Mouse (Mus musculus) thymus, postnatal 0 days (tissue): ENCODE data around the gene Fam166b. TPM values are rescaled to one million over a fixed set of nuclear protein-coding genes. Genes with fewer than 3 reads are reported as not detected.

ENCODE experiments used
- DNase-seq: peaks from one replicate; pipeline ENCODE4 v3.0.0-alpha.2; 2015; ENCODE audit warnings: low spot score
- polyA plus RNA-seq: library from polyadenylated mRNA; unstranded; fragments of >200 nt; fragmentation: Nextera tagmentation; extraction: Ambion mirVana; gene quantifications from 2 replicates; pipeline ENCODE4 v1.2.1, GENCODE M21; 2015

The Fam166b gene
- polyA plus RNA-seq, 1 experiment from 2014 or later = 0.14 TPM

DNA sequence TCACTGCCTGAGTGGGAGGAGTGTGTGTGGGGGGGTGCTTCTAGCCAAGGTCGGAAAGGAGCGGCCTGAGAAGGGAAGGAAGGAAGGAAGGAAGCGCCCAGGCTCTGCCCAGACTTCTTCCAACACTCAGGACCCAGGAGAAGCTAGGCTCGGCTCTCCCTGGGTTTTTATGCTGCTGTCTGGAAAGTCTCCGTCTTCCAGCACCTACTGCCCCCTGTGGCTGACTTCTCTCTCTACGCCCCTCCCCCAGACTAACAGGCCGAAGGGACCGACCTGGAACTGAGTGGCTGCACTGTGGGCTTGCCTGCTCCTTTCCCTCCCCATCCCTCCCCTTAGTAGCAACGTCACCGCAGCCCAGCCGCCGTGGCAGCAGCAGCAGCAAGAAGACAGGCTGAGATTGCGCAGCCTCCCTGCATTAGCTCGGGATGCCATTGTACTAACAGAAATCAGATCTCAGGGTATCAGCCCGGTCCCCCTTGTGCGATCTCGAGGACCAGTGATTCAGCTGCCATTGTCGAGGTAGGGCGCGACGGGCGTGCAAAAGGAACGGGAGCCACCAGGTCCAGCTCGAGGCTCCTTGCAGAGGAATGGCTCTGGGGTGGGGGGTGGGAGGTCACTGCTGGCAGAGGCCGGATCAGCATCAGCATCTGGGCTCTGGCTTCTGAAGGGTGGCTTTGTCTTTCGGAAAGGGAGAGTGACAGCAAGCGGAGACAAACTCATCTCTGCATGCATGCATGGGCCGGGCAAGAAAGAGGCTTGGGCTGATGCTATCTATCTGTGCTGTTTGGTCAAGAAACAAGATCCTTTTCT is 22.6 kb downstream of the Fam166b start:
- no peak for DNase-seq

DNA sequence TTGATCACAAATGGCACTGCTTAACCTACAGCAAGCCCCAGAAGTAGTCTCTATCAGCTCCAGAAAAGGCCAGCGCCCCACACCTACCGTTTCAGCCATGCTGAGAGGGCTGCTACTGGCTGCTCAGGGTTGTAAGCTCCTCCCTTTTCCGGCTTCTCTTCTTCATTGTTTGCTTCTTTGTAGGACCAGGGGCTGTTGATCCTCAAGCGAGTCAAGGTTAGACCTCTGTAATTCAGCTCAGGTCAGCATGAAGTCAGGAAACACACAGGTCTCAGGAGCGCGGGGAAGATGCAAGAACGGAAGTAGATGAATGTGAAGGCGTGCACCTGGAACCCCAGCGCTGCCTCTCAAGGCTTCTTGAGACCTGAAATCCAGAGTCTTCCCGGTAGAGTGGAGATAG is 24.2 kb downstream of the Fam166b start:
- DNase-seq = no peak

DNA sequence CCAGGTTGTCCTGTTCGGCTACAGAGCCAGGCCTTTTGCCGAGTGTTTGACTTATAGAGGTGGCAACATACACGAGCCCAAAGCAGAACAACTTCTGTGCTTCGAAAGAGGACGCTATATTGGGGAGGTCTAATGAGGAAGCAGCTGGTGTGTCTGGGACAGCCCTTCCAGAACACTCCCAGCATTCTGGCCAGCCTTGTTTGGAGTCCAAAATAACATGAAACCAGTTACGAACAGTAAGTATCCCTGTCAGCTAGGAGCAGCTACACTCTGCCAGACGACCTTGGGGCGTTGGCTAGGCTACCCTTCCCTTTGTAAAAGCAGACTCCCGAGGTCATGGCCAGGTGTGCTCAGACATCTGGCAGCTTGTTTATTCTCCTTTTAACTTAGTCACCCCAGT is 26.7 kb downstream of the Fam166b start:
- DNase-seq = no peak

DNA sequence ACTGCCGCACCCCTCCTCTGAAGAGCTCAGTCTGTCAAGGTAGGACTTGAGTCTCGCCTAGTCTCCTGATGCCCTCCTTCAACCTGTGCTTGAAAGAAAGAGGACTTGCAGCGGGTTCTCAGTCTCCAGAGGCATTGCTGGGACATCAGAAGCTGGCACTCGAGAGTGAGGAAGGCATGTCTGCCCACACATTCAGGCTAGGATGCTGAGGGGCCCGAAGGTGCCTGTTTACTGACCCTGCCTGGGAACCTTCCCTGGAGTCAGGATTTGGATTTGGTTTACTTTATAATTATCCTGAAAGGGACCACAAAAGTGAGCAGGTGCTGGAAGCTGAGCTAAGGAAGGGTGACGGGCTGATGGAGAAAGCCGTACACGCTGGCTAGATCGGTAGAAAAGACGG is 27.4 kb downstream of the Fam166b start:
- no peak for DNase-seq

DNA sequence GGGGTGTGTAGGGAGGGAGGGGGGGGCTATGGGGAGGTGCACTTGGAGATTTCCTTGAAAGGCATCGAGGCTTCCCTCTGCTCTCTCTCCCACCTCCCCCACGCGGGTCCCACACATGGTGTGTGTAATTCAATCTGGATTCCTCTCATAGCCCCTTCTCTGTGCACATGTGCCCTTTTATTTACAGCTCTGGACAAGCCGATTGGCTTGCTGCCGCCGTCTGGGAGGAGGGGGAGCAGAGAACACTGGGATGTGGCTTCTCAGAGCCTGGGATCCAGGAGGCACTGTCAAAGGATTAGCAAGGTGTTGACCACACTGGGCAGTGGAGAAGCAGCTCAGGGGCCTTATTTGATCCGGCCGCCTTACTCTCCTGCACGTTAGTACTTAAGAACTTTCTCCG is 28.0 kb downstream of the Fam166b start:
- DNase-seq = no peak

DNA sequence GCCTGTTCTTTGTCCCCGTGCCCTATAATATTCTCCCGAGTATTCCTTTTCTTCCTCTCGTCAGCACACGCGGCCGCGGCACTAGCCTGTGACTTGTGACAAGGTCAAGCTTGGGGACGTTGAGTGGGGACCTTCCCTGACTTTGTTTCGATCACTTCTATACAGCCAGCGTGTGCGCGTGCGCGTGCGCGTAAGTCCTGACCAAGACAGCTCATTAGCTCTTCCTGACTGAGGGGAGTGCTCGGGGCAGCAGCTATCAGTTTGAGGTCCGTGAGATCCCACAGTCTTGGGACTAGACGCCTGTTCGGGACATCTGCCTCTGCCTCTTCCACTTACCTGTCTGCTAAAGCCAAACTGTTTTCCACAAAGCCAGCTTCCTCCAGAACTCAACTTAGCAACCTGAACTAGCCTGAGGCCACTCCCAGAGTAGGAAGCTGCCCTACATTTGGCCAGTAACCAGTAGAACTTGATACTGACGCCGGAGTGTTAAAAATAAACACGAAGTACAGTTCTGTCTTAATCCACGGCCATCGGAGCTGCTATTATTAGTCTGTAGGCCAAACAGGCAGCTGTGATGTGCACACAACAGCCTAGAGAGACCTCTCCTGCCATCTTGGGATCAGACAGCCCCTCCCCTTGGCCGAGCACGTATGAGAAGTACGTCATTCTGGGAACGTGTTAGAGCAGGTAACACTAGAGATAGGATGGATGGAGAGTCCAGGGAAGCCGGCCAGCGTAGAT is 29.4 kb downstream of the Fam166b start:
- DNase-seq = no peak

DNA sequence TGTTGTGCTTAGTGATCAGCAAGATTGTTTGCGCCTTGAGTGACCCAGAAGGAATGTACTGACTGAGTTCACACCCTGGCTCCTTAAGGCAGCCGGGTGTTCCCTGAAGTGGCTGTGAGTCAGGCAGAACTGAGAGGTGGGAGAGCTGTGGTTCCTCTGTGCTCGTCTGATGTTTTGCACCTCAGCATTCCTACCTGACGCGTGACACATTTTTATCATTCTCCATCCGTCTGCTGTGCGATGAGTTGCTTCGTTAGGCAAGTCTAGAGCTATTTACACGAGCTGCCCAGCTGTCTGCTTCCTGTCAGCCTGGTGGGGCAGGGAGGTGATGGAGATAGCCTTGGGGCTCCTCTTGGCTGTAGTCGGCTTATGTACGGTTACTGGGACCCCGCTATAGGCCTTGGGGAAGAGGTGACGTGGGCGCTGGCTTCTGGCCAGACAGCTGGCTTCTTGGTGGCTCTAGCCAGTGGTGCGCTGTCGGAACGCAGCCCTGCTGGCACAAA is 30.1 kb downstream of the Fam166b start:
- DNase-seq = no peak

DNA sequence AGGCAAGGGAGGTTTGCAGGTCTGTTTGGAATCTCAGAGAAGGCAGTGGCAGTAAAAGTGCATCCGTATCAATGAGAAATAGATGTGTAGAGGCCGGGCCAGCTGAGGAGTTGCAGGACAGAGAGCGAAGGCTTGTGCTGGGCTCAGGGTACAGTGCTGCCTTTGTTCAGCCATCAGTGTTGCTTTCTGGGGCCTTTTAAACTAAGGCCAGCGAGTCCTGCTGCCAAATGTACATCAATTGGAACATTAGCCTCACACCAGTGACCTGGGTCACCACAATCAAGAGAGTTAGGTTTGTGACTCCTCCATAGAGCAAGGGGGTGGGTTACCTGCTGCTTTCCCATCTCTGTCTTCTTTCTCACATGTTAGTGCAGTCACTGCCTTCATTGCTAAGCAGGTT is 30.9 kb downstream of the Fam166b start:
- DNase-seq = no peak

DNA sequence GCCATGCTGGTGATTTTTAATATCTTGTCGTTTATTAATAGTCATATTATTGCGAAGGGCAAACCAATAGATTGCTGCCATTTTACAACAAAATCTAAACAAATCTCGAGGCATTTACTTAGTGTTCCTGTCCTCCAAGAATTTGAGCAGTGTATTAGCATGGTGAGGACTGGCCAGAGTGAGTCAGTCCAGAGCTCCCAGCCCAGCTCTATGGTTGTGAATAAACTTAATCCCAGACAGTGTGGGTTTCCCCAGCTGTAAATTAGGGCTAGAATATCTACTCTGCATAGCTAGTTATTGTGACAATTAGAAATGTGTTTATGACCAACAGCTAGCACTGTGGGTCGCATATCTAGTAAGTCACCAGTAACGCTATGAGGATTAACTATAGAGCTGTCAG is 32.6 kb downstream of the Fam166b start:
- no peak for DNase-seq

DNA sequence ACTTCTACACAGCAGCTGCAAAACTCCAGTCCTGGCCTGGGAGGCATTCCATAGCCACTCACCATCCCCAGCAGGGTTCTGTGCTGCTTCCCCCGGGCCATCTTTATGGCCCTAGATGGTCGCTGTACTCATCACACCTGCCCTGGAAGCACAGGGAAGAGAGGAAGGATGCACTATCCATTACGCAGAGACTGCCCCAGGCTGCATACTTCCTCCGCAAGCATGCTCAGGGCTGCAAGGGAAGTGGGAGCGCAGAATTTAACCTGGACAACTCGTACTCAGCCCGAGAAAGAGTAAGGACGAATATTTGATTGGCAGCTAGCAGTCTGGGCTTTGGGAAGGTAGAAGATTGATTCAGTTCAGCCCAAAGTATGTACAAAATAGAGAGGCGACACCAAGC is 33.1 kb downstream of the Fam166b start:
- no peak for DNase-seq

DNA sequence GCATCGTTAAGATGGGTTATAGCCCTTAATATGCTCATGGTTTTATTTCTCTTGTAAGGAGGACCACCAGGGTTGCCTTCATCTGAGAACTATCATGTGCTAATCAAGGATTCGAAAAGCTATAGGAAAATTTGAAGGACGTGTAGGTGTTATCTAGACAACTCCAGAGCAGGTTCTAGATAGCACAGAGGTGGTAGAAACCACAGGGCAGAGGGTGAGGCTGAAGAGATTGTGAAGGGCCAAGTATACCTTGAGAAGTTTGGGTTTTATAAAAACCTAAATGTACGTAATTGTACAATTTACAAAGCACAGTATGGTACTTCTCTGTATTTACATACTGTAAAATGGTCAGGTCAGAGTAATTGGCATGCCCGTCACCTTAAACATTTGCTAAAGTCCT is 33.8 kb downstream of the Fam166b start:
- DNase-seq = no peak

DNA sequence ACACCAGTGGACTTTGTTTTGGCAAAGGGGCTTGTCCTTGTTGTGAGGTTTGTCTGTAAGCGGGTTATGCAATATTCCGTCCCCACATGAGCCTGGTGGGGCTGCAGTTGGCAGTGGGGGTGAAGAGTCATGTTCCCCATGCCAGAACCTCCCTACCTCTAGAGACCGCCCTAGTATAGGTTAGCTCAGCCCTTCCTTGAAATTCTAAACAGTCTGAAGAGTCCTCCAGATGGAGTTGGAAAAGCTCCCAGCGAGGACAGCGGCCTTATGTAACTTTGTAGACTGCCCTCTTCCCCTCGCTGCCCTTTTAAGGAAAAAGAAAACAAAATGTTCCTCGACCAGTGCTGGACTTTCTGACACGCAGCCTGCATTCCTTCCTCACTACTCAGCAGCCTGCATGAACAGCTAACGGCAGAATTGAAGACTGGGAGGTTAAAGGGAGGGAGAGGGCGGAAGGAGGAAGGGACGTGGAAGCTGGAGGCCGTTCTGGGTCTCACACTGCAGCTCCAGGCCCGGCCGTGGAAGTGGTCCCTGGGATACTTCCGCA is 34.5 kb downstream of the Fam166b start:
- DNase-seq = no peak

DNA sequence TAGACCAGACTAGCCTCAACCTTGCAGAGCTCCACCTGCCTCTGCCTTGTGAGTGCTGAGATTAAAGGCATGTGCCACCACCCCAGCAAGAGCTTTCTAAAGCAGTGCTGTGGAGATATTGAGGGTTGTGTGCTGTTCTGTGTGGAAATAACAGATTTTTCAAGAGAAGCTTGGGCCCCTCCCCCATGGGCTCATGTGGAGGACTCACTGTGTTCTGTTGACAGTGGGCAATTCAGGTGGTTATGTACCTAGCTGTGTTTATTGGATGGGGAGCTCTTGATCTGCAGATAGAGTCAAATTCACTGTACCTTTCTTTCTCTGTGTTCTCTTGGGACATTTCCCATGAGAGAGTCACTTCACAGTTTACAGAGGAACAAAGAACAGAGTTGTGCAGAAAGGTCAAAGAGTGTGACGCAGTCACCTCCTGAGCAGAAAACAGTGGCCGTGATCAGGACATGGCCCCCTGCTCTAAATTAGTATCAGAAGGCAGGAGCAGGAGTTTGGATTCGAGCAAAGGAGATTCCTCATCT is 37.3 kb downstream of the Fam166b start:
- no peak for DNase-seq

DNA sequence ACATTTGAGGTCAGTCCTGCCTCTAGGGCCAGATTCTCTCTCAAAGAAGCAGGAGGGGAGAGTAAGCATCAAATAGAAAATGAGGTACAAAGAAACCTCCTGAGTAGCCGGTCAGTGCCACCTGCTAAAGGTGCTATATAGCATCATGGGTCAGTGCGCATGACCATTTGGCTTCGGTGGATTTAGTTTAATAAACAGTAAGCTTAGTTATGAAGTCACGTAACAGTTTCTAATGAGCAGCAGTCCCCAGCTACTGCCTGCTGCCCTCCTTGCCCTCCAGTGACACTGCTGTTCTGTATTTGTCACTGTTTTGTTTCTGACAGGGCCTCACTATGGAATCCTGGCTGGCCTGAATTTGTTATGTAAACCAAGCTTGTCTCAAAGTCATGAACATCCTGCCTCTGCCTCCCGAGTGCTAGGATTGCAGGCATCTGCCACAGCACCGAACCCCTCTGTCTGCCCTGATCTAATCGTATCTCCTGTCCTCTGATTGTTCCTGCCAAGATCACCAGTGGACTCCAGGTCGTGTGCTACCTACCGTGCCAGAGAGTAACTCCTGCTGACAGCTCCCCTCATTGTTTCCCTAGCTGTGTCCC is 39.0 kb downstream of the Fam166b start:
- no peak for DNase-seq

DNA sequence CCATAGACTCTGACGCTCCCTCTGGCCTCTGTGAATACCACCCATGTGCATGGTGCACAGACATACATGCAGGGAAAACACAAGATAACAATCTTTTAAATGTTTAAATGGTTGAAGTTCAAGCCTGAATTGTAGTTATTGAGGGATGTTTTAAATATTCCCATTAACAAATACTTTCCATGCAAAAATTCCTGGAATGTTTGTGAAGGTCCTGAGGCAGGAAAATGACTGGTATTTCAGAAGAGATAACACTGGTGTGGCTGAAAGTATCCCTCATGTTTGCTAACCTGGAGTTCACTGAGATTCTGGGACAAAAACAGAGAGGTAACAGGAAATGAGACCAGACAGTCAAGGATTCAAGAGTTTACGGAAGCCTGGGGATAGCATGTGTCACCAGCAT is 39.5 kb downstream of the Fam166b start:
- DNase-seq = no peak

DNA sequence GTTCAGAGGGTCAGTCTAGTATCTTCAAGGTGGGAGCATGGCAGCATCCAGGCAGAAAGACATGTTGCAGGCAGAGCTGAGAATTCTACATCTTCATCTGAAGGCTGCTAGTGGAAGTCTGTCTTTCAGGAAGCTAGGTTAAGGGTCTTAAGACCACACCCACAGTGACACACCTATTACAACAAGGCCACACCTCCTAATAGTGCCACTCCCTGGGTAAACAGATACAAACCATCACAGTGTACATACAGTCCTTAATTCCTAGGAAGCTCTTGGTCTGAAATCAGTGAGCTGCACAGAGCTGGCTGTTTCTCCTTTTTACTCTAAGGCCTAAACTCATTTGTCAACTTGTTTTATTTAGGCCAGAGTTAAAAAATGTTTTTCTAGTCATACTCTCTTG is 42.0 kb downstream of the Fam166b start:
- no peak for DNase-seq

DNA sequence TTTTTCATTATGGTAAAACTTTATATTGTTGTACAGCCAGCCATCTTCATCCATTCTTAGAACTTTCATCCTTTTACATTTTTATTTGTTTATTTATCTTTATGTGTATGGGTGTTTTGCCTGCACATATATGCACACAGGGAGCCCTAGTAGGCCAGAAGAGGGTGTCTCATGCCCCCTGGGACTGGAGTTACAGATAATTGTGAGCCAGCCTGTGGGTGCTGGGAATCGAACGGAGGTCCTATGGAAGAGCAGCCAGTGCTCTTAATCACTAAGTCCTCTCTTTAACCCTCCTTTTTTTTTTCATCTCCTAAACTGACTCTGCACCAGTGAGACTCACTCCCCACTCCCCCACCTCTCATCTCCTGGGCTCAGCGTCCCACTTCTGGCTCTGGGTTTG is 44.4 kb downstream of the Fam166b start:
- no peak for DNase-seq

DNA sequence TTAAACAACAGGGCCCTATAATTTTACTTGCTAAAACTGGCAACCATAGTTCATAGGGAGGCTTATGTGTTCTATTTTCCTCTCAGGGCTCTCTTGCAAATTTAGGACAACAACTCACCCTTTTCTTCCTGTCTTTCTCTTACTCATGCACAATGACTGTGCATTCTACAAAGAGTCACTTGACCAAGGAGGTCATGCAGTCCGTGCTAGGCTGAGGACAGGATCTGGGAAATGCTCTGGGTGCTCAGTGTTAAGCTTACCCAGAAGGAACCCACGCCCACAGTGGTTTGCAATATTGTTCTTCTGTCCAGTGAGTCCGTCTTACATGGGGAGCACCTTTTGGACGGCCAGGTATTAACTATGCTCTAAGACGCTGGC is 44.9 kb downstream of the Fam166b start:
- DNase-seq = no peak

DNA sequence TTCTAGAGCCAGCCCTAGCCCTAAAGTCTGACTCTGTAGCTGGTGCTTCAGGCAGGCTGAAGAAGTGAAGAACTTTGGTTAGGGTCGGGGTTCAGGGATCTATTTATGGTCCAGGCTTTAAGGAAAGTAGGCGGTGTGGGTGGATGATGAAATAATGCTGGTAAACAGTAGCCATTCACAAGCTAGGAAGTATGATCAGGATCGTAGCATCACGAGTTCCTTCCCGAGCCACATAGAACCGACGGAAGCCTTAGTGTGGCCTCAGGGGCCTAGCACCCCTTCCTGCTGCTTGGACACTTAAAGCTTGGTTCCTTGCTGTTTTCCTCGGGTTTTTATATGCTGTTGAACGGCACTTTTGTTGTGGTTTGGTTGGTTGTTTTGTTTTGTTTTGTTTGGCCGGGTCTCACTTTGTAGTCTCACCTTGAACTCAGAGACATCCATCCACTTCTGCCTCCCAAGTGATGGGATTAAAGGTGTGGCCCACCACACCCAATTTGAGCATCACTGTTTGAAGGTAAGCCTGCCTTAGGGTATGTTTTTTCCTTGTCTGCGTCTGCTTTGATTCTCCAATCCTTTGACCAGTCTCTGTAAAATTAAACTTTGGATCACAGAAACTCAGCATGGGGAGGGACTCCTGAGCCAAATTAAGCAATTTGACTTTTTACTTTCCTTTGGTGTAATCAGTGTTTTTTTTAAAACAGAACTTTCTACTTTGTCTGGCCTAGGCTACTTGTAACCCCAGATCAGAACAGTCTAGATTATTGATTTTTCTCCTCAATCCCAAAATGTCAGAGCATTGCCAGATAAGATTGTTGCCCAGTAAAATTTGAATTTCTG is 45.5 kb downstream of the Fam166b start:
- no peak for DNase-seq

DNA sequence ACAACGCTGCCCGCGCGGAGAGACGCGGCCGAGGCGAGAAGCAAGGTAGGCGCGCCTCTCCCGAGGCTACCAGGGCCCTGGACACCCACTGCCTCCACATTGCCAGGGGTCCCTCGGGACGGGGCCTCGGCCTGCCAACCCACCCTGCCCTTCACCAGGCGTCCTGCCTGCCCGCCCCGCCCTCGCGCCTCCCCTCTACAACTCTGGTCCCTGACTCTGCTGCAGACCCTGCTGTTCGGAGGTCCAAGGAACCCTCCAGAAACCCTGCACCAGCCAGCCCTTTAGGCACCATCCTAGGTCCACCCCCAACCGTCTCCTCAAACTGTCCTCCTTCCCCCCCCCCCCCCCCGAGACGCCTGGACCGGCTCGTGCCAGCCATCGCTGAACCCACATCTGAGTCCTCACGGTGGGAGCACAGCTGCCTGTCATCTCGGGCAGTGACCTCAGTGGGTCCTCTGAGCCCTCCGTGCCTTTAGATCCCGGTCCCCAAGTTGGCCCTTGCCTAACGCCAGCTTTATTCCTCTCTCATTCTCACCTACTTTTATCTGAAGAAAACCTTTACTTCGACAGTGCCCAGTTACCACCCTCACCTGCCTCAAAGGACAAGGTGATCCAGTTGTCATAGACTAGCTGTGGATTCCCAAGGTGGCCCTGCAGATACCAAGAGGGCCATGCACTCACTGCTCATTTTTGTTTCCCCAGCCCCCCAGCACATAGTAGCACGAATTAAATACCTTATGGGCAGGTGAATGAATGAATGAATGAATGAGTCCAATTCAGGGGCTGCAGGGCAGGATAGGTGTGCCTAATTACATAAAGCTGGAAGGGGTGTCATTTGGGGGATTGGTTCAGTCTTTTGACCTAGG is 46.5 kb downstream of the Fam166b start:
- DNase-seq = no peak
